Mouse (Mus musculus): ENCODE data around the gene Pcdh10. TPM values are rescaled to one million over a fixed set of nuclear protein-coding genes. Genes with fewer than 3 reads are reported as not detected.

Gene Pcdh10
- 0.01 TPM in 1 of 2 replicates, not detected in the other for polyA plus RNA-seq (2012)

DNA sequence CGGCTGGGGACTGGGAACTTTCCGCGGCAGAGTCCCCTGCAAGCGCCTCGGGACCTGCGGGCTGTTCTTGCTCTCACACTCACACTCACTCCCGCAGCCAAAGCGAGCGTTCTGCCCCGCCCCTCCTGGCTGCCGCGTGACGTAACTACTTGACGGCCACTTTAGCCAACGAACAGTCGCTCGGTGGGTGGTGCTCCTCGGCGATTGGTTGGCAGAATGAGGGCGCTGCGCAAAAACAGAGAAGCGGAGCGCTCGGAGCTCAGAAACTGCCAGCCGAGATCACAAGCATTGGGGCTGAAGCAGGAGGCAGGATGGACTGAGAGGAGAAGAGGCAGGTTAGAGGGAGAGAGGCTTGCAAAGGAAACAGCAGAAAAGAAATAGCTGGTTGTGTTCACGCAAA, at the start of gene Pcdh10:
Gene Pcdh10, plus strand, starts transcription at position 254 of the 400 bp plus-strand sequence.
- Histone ChIP-seq H3K27me3 (ENCODE audit: control insufficient read depth) (peaks cover 77% of the 10 kb centered on the region), H3K36me3 (ENCODE audit: control insufficient read depth) (no peaks in the 10 kb centered on the region), H3K4me1 (ENCODE audit: control insufficient read depth) (no peaks in the 10 kb centered on the region), H3K4me3 (replicated peaks) (no peak within 1 kb of the TSS), H3K9me3 (ENCODE audit: control insufficient read depth, low read length) (no peaks in the 10 kb centered on the region)
- TF ChIP-seq GATA1 (IDR thresholded peaks at IDR 0.05; ENCODE audit: low read length): no peak
- TF ChIP-seq TAL1 (IDR thresholded peaks at IDR 0.05; ENCODE audit: low read length): no peak

DNA sequence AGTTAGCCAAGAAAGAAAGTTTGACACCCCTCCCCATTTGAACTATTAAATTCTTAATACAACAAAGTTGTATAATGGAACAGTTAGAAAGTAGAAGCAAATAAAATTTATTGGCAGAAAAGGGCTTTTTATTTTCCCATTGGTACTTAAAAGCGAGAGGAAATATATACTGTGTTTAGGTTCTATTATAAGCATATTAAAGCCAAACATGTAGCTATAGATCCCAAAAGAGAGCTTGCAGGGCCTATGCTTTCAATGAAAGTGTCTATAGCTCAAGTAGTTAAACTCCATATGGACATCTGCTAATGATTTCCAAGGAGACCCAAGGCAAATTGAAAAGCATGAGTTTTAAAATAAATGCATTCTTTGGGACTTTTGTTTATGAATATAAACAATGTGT, 22.3 kb upstream of the Pcdh10 start:
- TF ChIP-seq GATA1 (IDR thresholded peaks at IDR 0.05; ENCODE audit: low read length) (no peak), TAL1 (IDR thresholded peaks at IDR 0.05; ENCODE audit: low read length) (no peak)

DNA sequence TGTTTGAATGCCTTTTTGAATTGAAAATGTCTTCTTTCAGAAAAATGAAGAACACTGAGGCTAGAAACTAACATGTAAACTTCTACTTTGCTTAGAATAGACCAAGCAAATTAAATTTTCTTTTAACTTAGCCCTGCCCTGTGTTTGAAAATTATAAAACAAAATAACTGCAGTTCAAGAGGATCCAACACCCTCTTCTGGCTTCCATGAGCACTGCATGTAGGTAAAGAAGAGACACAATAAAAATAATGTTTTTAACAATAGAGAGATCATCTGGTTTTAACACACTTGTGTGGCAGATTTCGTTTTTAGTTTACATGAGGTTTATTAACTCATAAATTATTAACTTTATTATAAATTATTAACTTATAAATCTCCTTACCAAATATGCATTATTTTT, 9.2 kb upstream of the Pcdh10 start:
- Histone ChIP-seq H3K4me3 (replicated peaks) (no peak overlapping the region), H3K4me1 (ENCODE audit: control insufficient read depth) (no peaks in the 10 kb centered on the region), H3K36me3 (ENCODE audit: control insufficient read depth) (no peaks in the 10 kb centered on the region), H3K9me3 (ENCODE audit: control insufficient read depth, low read length) (no peaks in the 10 kb centered on the region), H3K27me3 (ENCODE audit: control insufficient read depth) (no peaks in the 10 kb centered on the region)
- TF ChIP-seq GATA1 (IDR thresholded peaks at IDR 0.05; ENCODE audit: low read length): no peak
- TF ChIP-seq TAL1 (IDR thresholded peaks at IDR 0.05; ENCODE audit: low read length): no peak

More for the DNA sequence above, 22.3 kb upstream of the Pcdh10 start:
- no peaks in the 10 kb centered on the region for H3K27me3 ChIP-seq (ENCODE audit: control insufficient read depth)
- no peaks in the 10 kb centered on the region for H3K4me1 ChIP-seq (ENCODE audit: control insufficient read depth)
- H3K4me3 ChIP-seq (replicated peaks): no peak overlapping the region
- H3K9me3 ChIP-seq (ENCODE audit: control insufficient read depth, low read length): no peaks in the 10 kb centered on the region
- no peaks in the 10 kb centered on the region for H3K36me3 ChIP-seq (ENCODE audit: control insufficient read depth)

DNA sequence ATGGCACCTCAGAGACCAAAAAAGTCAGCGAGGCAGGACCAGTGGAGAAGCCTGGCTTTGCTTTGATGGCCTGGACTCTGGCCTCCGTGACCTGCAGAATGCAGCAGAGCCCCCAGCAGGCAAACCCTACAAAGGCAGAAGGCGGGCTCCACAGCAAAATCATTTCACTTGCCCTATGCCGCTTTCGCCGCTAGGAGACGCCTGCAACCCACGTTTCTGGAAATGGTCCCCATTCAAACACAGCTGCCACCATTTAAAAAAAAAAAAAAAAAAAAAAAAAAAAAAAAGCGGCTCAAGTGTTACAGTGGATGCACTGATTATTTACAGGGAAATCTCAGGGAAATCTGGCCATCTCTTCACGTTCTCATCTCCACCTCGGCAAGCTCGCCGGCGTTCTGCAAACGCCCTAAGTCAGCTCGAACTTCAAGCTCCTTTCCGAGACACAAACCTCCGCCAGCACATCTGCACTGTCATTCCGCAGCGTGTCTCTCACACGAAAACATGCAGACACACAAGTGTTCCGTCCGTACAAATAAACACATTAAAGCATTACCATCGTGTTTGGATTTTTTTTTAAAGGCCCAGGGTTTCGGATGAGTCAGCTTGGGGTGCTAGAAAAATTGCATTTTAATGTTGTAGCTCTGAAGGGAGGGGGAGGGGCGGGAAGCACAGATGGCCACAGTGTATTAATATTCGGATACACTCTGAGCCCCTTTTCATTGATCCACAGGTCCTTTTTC, 2.3 kb upstream of the Pcdh10 start:
- Histone ChIP-seq H3K9me3 (ENCODE audit: control insufficient read depth, low read length) (no peaks in the 10 kb centered on the region), H3K4me1 (ENCODE audit: control insufficient read depth) (no peaks in the 10 kb centered on the region), H3K4me3 (replicated peaks) (no peak overlapping the region), H3K36me3 (ENCODE audit: control insufficient read depth) (no peaks in the 10 kb centered on the region), H3K27me3 (ENCODE audit: control insufficient read depth) (peaks cover 65% of the 10 kb centered on the region)
- TF ChIP-seq GATA1 (IDR thresholded peaks at IDR 0.05; ENCODE audit: low read length): no peak
- TF ChIP-seq TAL1 (IDR thresholded peaks at IDR 0.05; ENCODE audit: low read length): no peak

DNA sequence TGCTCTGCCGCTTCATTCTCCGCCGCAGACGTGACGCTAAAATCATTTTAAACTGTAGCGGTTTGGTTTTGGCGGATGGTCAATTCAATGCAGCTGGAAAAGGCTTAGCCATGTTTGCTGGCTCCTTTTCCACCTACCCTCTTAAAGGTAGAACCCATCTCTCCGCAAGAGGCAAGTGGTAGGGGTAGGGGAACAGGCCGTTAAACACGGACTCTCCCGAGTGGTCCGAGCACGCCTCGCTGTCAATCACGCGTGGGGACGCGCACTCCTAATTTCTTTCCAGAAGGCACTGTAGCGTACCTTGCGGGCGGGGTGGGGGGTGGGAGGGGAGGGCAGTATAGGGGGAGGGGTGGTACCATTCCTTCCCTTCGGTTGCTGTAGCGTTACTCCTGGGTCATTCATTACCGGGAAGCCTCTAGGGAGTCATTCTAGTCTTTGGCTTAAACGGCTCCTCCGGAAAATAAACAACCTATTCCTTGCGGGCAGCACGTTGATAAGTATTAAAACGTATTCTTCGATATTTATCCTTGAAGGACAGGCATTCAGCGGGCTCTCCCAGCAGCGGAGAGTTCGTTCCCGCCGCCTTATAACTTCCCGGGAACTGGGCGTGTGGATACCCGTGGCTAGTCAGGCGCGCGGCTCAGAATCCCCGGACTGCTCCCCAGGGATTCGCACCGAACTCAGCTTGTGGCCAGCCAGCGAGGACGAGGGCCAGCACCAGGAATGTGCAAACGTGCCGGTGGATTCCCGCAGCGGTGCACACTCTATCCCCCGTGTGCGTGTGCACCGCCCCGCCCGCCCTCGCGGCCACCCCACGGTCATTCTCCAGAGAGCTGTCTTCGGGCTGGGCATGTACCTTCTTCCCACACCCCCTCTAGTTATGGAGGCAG, 1.5 kb upstream of the Pcdh10 start:
- Histone ChIP-seq H3K9me3 (ENCODE audit: control insufficient read depth, low read length) (no peaks in the 10 kb centered on the region), H3K4me1 (ENCODE audit: control insufficient read depth) (no peaks in the 10 kb centered on the region), H3K4me3 (replicated peaks) (no peak overlapping the region), H3K27me3 (ENCODE audit: control insufficient read depth) (peaks cover 73% of the 10 kb centered on the region), H3K36me3 (ENCODE audit: control insufficient read depth) (no peaks in the 10 kb centered on the region)
- TF ChIP-seq TAL1 (IDR thresholded peaks at IDR 0.05; ENCODE audit: low read length) (no peak), GATA1 (IDR thresholded peaks at IDR 0.05; ENCODE audit: low read length) (no peak)

DNA sequence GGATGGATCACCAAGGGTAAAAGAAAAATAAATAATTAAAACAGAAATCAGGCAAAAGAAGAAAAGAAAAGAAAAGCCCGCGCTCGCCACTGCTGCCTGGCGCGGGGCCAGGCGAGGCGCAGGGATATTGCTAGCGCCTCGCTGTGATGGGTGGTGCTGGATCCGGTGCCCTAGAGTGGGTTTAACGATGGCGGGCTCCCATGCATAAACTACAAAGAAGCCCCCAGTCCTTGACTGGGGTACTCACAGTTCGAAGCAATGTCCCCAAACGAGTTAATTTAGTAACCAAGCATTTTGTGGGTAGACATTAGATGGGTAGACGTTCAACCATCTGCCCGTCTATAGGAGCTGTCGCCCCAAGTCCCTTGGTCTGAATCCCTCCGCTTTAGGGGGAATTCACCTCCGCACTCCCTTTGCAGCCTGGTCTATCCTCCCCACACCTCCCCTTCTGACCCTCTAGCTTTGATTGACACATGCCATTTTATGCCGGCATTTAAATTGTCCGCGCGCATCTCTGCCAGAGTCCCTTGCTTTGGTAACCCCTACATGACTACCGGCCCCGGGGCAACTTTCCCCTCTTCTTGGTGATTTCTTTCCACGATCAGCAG, 703 bp upstream of the Pcdh10 start:
- no peak for TF ChIP-seq TAL1 (IDR thresholded peaks at IDR 0.05; ENCODE audit: low read length)
- no peak for TF ChIP-seq GATA1 (IDR thresholded peaks at IDR 0.05; ENCODE audit: low read length)
- Histone ChIP-seq H3K9me3 (ENCODE audit: control insufficient read depth, low read length) (no peaks in the 10 kb centered on the region), H3K4me3 (replicated peaks) (no peak overlapping the region), H3K4me1 (ENCODE audit: control insufficient read depth) (no peaks in the 10 kb centered on the region), H3K27me3 (ENCODE audit: control insufficient read depth) (peaks cover 77% of the 10 kb centered on the region), H3K36me3 (ENCODE audit: control insufficient read depth) (no peaks in the 10 kb centered on the region)

DNA sequence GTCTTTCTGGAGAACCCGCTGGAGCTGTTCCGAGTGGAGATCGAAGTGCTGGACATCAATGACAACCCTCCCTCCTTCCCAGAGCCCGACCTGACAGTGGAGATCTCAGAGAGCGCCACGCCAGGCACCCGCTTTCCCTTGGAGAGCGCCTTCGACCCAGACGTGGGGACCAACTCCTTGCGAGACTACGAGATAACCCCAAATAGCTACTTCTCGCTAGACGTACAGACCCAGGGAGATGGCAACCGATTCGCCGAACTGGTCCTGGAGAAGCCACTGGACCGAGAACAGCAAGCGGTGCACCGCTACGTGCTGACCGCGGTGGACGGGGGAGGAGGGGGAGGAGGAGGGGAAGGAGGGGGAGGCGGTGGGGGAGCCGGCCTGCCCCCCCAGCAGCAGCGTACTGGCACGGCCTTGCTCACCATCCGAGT, 1.4 kb downstream of the Pcdh10 start:
- no peaks in the 10 kb centered on the region for H3K9me3 ChIP-seq (ENCODE audit: control insufficient read depth, low read length)
- H3K4me1 ChIP-seq (ENCODE audit: control insufficient read depth): no peaks in the 10 kb centered on the region
- H3K4me3 ChIP-seq (replicated peaks): no peak overlapping the region
- peaks cover 75% of the 10 kb centered on the region for H3K27me3 ChIP-seq (ENCODE audit: control insufficient read depth)
- H3K36me3 ChIP-seq (ENCODE audit: control insufficient read depth): no peaks in the 10 kb centered on the region
- TF ChIP-seq GATA1 (IDR thresholded peaks at IDR 0.05; ENCODE audit: low read length) (no peak), TAL1 (IDR thresholded peaks at IDR 0.05; ENCODE audit: low read length) (no peak)

DNA sequence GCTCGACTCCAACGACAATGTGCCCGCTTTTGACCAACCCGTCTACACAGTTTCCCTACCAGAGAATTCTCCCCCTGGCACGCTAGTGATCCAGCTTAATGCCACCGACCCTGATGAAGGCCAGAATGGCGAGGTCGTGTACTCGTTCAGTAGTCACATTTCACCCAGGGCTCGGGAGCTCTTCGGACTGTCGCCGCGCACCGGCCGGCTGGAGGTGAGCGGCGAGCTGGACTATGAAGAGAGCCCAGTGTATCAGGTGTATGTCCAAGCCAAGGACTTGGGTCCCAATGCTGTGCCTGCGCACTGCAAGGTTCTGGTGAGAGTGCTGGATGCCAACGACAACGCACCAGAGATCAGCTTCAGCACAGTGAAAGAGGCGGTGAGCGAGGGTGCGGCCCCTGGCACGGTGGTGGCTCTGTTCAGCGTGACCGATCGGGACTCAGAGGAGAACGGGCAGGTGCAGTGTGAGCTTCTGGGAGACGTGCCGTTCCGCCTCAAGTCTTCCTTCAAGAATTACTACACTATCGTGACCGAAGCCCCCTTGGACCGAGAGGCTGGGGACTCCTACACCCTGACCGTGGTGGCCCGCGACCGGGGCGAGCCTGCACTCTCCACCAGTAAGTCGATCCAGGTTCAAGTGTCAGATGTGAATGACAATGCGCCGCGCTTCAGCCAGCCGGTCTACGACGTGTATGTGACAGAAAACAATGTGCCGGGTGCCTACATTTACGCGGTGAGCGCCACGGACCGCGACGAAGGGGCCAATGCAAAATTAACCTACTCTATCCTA, 2.0 kb downstream of the Pcdh10 start:
- H3K4me1 ChIP-seq (ENCODE audit: control insufficient read depth): no peaks in the 10 kb centered on the region
- H3K27me3 ChIP-seq (ENCODE audit: control insufficient read depth): peaks cover 70% of the 10 kb centered on the region
- H3K36me3 ChIP-seq (ENCODE audit: control insufficient read depth): no peaks in the 10 kb centered on the region
- no peak overlapping the region for H3K4me3 ChIP-seq (replicated peaks)
- no peaks in the 10 kb centered on the region for H3K9me3 ChIP-seq (ENCODE audit: control insufficient read depth, low read length)
- TF ChIP-seq GATA1 (IDR thresholded peaks at IDR 0.05; ENCODE audit: low read length) (no peak), TAL1 (IDR thresholded peaks at IDR 0.05; ENCODE audit: low read length) (no peak)

Measured in erythroblast, embryonic 14.5 days (primary cell).